Mouse (Mus musculus) urinary bladder, postnatal 14 days (tissue): ENCODE data around the gene Nfib.

Experiments
- DNase-seq: peaks from one replicate; pipeline ENCODE4 v3.0.0; 2021; ENCODE audit warnings: low spot score

The Nfib gene

DNA sequence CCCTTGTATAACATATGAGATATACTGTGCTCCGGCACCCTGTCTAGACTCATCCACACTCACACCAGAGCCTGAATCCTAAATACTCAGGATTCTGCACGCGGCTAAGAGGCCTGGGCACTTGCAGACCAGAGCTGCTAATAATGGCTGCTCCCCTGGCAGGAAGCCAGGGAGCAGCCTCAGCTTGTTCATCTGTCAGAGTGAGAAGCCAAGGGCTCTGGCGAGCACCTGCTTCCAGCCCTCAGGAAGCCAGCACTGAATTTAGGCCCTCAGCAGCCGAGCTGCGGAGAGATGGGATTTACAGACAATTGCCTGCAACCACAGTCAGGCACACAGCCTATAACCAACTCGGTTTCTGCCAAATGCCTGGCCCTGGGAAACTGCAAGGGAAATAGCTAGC is 15.3 kb downstream of the Nfib start:
- DNase-seq = no peak

GRCm38 (mm10) chr4:82686037-82686436 is 19.5 kb downstream of the Nfib start:
- DNase-seq = no peak

GRCm38 (mm10) chr4:82684088-82684715 is 21.3 kb downstream of the Nfib start:
- DNase-seq = no peak

- DNase-seq = no peak
Observed at GRCm38 (mm10) chr4:82683583-82683982, 22.0 kb downstream of the Nfib start.

GRCm38 (mm10) chr4:82676104-82676503 is 29.4 kb downstream of the Nfib start:
- no peak for DNase-seq

GRCm38 (mm10) chr4:82667271-82667872 is 38.2 kb downstream of the Nfib start:
- no peak for DNase-seq

- no peak for DNase-seq
Observed at GRCm38 (mm10) chr4:82664436-82664835, 41.1 kb downstream of the Nfib start.

- DNase-seq = no peak
Observed at GRCm38 (mm10) chr4:82663749-82664381, 41.7 kb downstream of the Nfib start.

- DNase-seq = no peak
Observed at GRCm38 (mm10) chr4:82662626-82663025, 42.9 kb downstream of the Nfib start.

GRCm38 (mm10) chr4:82662222-82662621 is 43.3 kb downstream of the Nfib start:
- no peak for DNase-seq

DNA sequence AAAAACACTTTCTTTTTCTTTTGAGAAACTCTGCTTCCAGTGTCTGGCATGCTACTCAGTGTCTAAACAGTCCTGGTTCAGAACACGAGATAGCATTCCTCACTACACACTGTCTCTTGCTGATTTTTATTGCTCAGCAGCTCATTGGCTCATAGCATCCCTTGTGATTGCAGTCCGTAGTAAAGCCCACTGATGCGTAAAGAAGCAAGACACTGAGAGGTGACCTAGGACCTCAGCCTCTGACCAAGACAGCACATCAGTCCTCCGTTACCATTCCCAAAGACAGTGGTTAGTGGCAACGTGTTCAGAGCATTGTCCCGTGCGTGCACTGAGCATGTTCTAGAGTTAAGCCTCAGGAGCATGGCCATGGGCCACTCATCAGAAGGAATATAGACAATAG is 44.3 kb downstream of the Nfib start:
- DNase-seq = no peak

DNA sequence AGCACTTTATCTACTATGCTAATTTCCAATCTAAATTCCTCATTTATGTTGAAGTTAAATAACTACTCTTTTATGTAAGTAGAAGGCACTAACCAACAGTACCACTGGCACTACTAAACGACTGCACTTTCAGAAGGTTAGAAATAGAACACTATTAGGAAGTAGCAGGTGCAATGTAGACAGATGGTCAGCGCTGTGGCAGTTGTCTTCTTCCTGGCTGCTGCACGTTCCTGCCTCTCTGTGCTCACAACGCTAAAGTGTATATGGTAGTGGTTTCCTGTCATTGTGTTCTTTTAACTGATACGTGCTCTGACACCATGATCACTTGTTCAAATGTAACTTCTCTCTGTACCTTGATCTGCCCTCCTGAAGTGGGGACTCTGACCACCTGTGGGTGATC is 59.9 kb downstream of the Nfib start:
- no peak for DNase-seq

- no peak for DNase-seq
Observed at GRCm38 (mm10) chr4:82644797-82645196, 60.8 kb downstream of the Nfib start.

DNA sequence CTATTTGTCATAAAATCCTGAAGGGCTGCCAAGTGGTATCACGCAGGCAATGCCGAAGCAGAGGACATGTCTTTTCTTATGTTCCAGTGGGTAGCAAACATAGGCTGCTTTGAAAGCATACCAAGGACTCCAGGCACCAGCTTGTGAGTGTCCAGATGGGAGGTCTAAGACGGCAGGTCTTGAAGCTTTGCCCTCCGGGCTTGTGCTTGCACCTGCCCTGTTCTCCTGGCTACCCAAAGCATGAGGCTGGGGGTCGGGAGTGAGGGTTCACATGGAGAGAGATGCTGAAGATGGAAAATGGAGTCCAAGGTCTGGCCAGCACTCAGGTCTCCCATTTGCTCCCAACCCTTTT is 61.8 kb downstream of the Nfib start:
- DNase-seq = no peak

GRCm38 (mm10) chr4:82643022-82643733 is 62.4 kb downstream of the Nfib start:
- no peak for DNase-seq

DNA sequence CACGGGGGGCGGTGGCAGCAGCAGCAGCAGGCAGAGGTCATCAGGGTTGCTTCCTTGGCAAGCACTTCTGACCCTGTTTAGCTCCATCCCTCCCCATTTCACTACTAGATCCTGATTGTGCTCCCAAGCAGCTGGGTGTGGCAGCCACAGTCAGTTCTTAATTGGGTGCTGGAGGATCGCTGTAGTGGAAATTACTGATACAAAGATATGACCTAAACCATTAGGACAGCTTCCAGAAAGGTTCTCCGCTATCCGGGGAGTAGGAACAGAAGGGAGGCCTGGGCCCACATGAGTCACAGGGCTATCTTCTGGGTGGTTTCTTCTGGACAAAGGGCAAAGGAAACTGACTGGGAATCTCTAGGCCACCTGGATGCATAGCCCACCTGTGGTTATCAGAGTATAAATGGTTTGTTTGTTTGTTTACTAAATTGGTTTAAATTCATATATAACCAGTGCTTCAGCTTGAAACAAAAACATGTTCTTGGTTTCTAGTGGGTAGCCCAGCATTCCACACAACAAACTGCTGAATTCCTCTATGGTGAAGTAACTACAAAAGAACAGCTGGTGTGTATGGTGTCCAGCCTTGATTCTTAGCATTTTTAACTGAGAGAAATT is 64.4 kb downstream of the Nfib start:
- DNase-seq = no peak

- no peak for DNase-seq
Observed at GRCm38 (mm10) chr4:82638251-82638650, 67.3 kb downstream of the Nfib start.

- no peak for DNase-seq
Observed at GRCm38 (mm10) chr4:82637633-82638032, 67.9 kb downstream of the Nfib start.

DNA sequence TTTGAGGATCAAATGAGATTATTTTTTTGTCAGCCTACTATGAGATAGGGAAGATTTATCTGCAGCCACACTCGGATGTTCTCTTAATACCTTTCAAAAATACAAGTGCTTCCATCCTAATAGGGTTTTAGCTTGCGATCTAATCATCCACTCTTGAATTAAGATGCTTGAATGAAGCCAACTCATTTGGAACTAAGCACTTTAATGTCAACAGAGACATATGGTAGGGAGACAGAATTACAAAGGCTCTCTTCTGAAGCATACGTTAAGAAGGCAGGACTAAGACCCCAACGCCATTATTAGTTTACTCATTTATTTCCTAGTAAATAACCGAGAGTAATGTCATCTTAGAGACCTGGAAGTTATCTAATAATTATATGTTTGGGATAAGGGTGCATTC is 68.9 kb downstream of the Nfib start:
- DNase-seq = no peak

DNA sequence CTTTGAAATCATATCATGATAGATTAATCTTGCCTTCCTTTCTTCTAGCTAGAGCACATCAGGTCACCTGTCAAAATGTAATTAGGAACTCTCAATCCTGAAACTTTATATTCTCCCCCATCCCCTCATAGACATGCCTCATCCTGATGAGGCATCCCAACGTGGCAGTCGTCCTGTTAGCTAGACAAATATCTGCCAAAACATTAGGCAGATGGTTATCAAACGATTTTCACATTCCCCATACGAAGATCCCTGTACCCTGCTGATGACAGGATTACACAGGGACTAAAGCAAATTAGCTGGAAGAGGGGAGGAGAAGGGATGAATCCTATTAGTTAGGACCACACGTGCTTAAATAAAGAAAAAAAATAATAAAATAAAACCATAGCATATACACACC is 69.7 kb downstream of the Nfib start:
- no peak for DNase-seq

GRCm38 (mm10) chr4:82635118-82635517 is 70.4 kb downstream of the Nfib start:
- no peak for DNase-seq

- DNase-seq = no peak
Observed at GRCm38 (mm10) chr4:82634365-82634764, 71.2 kb downstream of the Nfib start.
